In the genomic region with DNA sequence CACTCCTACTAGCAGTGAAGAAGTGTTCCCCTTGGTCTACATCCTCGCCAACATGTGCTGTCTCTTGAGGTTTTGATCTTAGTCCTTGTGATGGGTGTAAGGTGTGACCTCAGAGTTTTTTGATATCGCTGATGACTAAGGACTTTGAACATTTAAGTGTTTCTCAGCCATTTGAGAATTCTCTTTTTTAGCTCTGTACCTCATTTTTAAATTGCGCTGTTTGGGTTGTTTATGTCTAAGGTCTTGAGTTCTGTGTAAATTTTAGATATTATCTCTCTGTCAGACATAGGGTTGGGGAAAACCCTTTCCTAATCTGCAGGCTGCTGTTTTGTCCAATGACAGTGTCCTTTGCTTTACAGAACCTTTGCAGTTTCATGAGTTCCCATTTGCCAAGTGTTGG, we compare ENCODE assay signal across 20 mouse cellular contexts. TPM values are rescaled to one million over a fixed set of nuclear protein-coding genes. Genes with fewer than 3 reads are reported as not detected.
"Had no signal": no experiment of that assay in that cellular context is flagged by ENCODE, and none has a peak within 500 bp of the region (broad histone marks: within the 10 kb centered on the region; RNA-seq: fewer than 3 reads in every experiment).

No protein-coding gene starts in this region.

- H3K4me2 ChIP-seq: limb, embryonic 13.5 days; liver, embryonic 13.5 days; midbrain, embryonic 11.5 days; neural tube, embryonic 13.5 days; stomach, embryonic 15.5 days had no signal

- H3K27ac ChIP-seq: kidney, postnatal 0 days; layer of hippocampus, adult 2 months; limb, embryonic 13.5 days; liver, embryonic 13.5 days; neural tube, embryonic 13.5 days; stomach, embryonic 15.5 days had no signal

- H3K36me3 ChIP-seq: limb, embryonic 13.5 days; liver, embryonic 13.5 days; neural tube, embryonic 13.5 days; stomach, embryonic 15.5 days had no signal

- H3K4me3 ChIP-seq: layer of hippocampus, adult 2 months; limb, embryonic 13.5 days; liver, embryonic 13.5 days; neural tube, embryonic 13.5 days; stomach, embryonic 15.5 days had no signal

- H3K27me3 ChIP-seq: liver, embryonic 13.5 days; stomach, embryonic 15.5 days had no signal

- H3K9me3 ChIP-seq: limb, embryonic 13.5 days; liver, embryonic 13.5 days; neural tube, embryonic 13.5 days; stomach, embryonic 15.5 days had no signal

- H3K9ac ChIP-seq: limb, embryonic 13.5 days; liver, embryonic 13.5 days; neural tube, embryonic 13.5 days; stomach, embryonic 15.5 days had no signal

- H3K4me1 ChIP-seq: stomach, embryonic 15.5 days had no signal

- DNase-seq: kidney, adult 2 months; kidney, postnatal 25 days; layer of hippocampus, adult 9-11 months; liver; liver, embryonic 13.5 days; lung, adult 2 months; lung, postnatal 14 days; lung, postnatal 4 days; midbrain, embryonic 14.5 days; retina, postnatal 1 day; right cerebral cortex, postnatal 25 days; spleen, adult 18-20 months; thymus, postnatal 36 days had no signal

RNA-seq across cellular contexts. Expression of a gene that starts 39.4 kb away (rescaled TPM):
- polyA plus RNA-seq: kidney, embryonic 14.5 days; midbrain, embryonic 11.5 days had no signal
